7 mouse cellular contexts compared by ENCODE assay signal in genomic region chr6:5255722-5256451, GRCm38 (mm10). TPM values are rescaled to one million over a fixed set of nuclear protein-coding genes. Genes with fewer than 3 reads are reported as not detected.
DNase-seq lines count a peak whose midpoint lies in the region; ATAC-seq lines count a peak whose summit lies in the region.

Pon3 (minus strand) TSS chr6:5256286.

- WGBS in hindbrain, embryonic 14.5 days: 16% methylated on average over 16 of the region's 16 CpGs
- WGBS in limb, embryonic 11.5 days: 4% methylated on average over 16 of the region's 16 CpGs
- WGBS in midbrain, embryonic 11.5 days: 15% methylated on average over 16 of the region's 16 CpGs

- H3K4me3 ChIP-seq in brown adipose tissue, adult 24 weeks (ENCODE audit: insufficient read depth, low read depth, low read length): peak within 1 kb of the TSS; percentile 68
- H3K4me3 ChIP-seq in hindbrain, embryonic 14.5 days (replicated peaks; ENCODE audit: low read length): peak within 1 kb of the TSS; percentile 12; the same call in 1 of the 2 replicates
- H3K4me3 ChIP-seq in limb, embryonic 11.5 days (ENCODE audit: low read depth, low read length): peak within 1 kb of the TSS; percentile 31
- H3K4me3 ChIP-seq in midbrain, embryonic 11.5 days (ENCODE audit: low read depth, low read length): peak within 1 kb of the TSS; percentile 8; the same call in 1 of the 2 replicates

- no peaks in the 10 kb centered on the region for H3K27me3 ChIP-seq in hindbrain, embryonic 14.5 days (ENCODE audit: control insufficient read depth, insufficient read depth, low read length)
- no peaks in the 10 kb centered on the region for H3K27me3 ChIP-seq in limb, embryonic 11.5 days (ENCODE audit: control insufficient read depth, insufficient read depth, low read length)
- H3K27me3 ChIP-seq in midbrain, embryonic 11.5 days (ENCODE audit: control insufficient read depth, insufficient read depth, low read length): no peaks in the 10 kb centered on the region

- peak; percentile 65 for DNase-seq in NIH3T3 (ENCODE audit: low read depth)
- DNase-seq in gastrocnemius, adult 18-20 months (ENCODE audit: low spot score): peak; percentile 66
- DNase-seq in hindbrain, embryonic 14.5 days (ENCODE audit: low spot score): no peak
- DNase-seq in limb, embryonic 11.5 days (ENCODE audit: low spot score): peak; percentile 63
- peak; percentile 85 for DNase-seq in midbrain, embryonic 11.5 days (ENCODE audit: low spot score, missing footprints)
- DNase-seq in spleen, postnatal 36 days (ENCODE audit: low spot score in 2 of 2): peak; percentile 56 to 60

- H3K9me3 ChIP-seq in hindbrain, embryonic 14.5 days (ENCODE audit: control insufficient read depth, low read length): no peaks in the 10 kb centered on the region
- no peaks in the 10 kb centered on the region for H3K9me3 ChIP-seq in limb, embryonic 11.5 days (ENCODE audit: control insufficient read depth, low read length)
- H3K9me3 ChIP-seq in midbrain, embryonic 11.5 days (ENCODE audit: control insufficient read depth, low read length): no peaks in the 10 kb centered on the region

- peak within 1 kb of the TSS; percentile 37 for H3K4me2 ChIP-seq in hindbrain, embryonic 14.5 days (replicated peaks)
- peak within 1 kb of the TSS; percentile 55 for H3K4me2 ChIP-seq in limb, embryonic 11.5 days (ENCODE audit: low read depth, severe bottlenecking)
- H3K4me2 ChIP-seq in midbrain, embryonic 11.5 days: peak within 1 kb of the TSS; percentile 34

- ATAC-seq in hindbrain, embryonic 14.5 days (ENCODE audit: low FRiP score): no peak; the same call in 1 of the 2 replicates
- ATAC-seq in limb, embryonic 11.5 days (ENCODE audit: insufficient number of reproducible peaks, low FRiP score, low TSS enrichment, low read depth): peak; percentile 73; the same call in 1 of the 2 replicates
- ATAC-seq in midbrain, embryonic 11.5 days (ENCODE audit: low FRiP score): peak; percentile 76

- peak within 1 kb of the TSS; percentile 90 for H3K27ac ChIP-seq in brown adipose tissue, adult 24 weeks (replicated peaks; ENCODE audit: low read depth, low read length)
- H3K27ac ChIP-seq in hindbrain, embryonic 14.5 days: no peak within 1 kb of the TSS
- H3K27ac ChIP-seq in limb, embryonic 11.5 days (replicated peaks; ENCODE audit: low read depth, low read length): no peak within 1 kb of the TSS
- H3K27ac ChIP-seq in midbrain, embryonic 11.5 days (ENCODE audit: low read depth, low read length): no peak within 1 kb of the TSS

- no peaks in the 10 kb centered on the region for H3K36me3 ChIP-seq in hindbrain, embryonic 14.5 days (replicated peaks; ENCODE audit: control insufficient read depth, insufficient read depth)
- H3K36me3 ChIP-seq in limb, embryonic 11.5 days (ENCODE audit: control insufficient read depth, insufficient read depth, low read length): no peaks in the 10 kb centered on the region
- H3K36me3 ChIP-seq in midbrain, embryonic 11.5 days (ENCODE audit: control insufficient read depth, insufficient read depth, low read length): no peaks in the 10 kb centered on the region

- no peak within 1 kb of the TSS for H3K9ac ChIP-seq in hindbrain, embryonic 14.5 days
- H3K9ac ChIP-seq in limb, embryonic 11.5 days (ENCODE audit: low read length): peak within 1 kb of the TSS; percentile 44
- H3K9ac ChIP-seq in midbrain, embryonic 11.5 days (ENCODE audit: low read length): peak within 1 kb of the TSS; percentile 24; the same call in 1 of the 2 replicates

- peaks cover 3% of the 10 kb centered on the region; the same call in 1 of the 2 replicates for H3K4me1 ChIP-seq in brown adipose tissue, adult 24 weeks (ENCODE audit: control insufficient read depth, insufficient read depth, insufficient read length, low read length)
- no peaks in the 10 kb centered on the region for H3K4me1 ChIP-seq in hindbrain, embryonic 14.5 days (replicated peaks; ENCODE audit: control insufficient read depth, insufficient read depth, low read length)
- no peaks in the 10 kb centered on the region for H3K4me1 ChIP-seq in limb, embryonic 11.5 days (ENCODE audit: control insufficient read depth, insufficient read depth, low read length)
- H3K4me1 ChIP-seq in midbrain, embryonic 11.5 days (ENCODE audit: control insufficient read depth, insufficient read depth, low read length): 0 out of 2 replicates have a peak, but pooled peaks cover 3% of the 10 kb centered on the region

RNA-seq across cellular contexts. Expression of gene Pon3, which starts in this region (rescaled TPM):
- polyA plus RNA-seq in brown adipose tissue, adult 24 weeks (2012; ENCODE audit: insufficient read depth, insufficient read length, missing spikeins): 174 and 203 TPM in 2 replicates
- total RNA-seq in gastrocnemius, adult 18-20 months (2021): 10 to 100 TPM; 35.3 to 37.3 TPM
- 5.3 and 8.5 TPM in 2 replicates for polyA plus RNA-seq in hindbrain, embryonic 14.5 days (2014; fragmentation: Nextera tagmentation; extraction: Ambion mirVana)
- 8.3 and 10.0 TPM in 2 replicates for polyA plus RNA-seq in limb, embryonic 11.5 days (2014; fragmentation: Nextera tagmentation; extraction: Ambion mirVana)
- 7.1 TPM in 2 replicates for polyA plus RNA-seq in midbrain, embryonic 11.5 days (2014; fragmentation: Nextera tagmentation; extraction: Ambion mirVana)

Comparison
In these comparisons a context has a peak if more than half of its experiments do, and no peak if none do; other contexts are left out.
1. RNA of gene Pon3 (polyA plus RNA-seq): 174 to 203 TPM in brown adipose tissue, adult 24 weeks; 5.3 to 8.5 TPM in hindbrain, embryonic 14.5 days, 8.3 to 10.0 TPM in limb, embryonic 11.5 days and 7.1 TPM in midbrain, embryonic 11.5 days; every median in the first group is over 10 times any median in the second.
2. H3K4me3 ChIP-seq: peak in every context shown above with its lines; median percentile 68 in brown adipose tissue, adult 24 weeks; 31 in limb, embryonic 11.5 days; 12 in hindbrain, embryonic 14.5 days; 8 in midbrain, embryonic 11.5 days.
3. Peak in every context shown above with its lines, with median percentiles within 50 percentile points of each other: H3K4me2 ChIP-seq.